Mouse (Mus musculus) liver, embryonic 14 days (tissue): ENCODE results near the gene Abracl. TPM values are rescaled to one million over a fixed set of nuclear protein-coding genes. Genes with fewer than 3 reads are reported as not detected.

Experiments
- polyA plus RNA-seq: library from polyadenylated mRNA; depleted of rRNA; stranded (reverse); fragments of >200 nt; gene quantifications from 2 replicates; pipeline ENCODE4 v1.2.3, GENCODE M21; 2012; rRNA removed

Abracl gene
- 41.9 and 46.1 TPM in 2 replicates for polyA plus RNA-seq

DNA sequence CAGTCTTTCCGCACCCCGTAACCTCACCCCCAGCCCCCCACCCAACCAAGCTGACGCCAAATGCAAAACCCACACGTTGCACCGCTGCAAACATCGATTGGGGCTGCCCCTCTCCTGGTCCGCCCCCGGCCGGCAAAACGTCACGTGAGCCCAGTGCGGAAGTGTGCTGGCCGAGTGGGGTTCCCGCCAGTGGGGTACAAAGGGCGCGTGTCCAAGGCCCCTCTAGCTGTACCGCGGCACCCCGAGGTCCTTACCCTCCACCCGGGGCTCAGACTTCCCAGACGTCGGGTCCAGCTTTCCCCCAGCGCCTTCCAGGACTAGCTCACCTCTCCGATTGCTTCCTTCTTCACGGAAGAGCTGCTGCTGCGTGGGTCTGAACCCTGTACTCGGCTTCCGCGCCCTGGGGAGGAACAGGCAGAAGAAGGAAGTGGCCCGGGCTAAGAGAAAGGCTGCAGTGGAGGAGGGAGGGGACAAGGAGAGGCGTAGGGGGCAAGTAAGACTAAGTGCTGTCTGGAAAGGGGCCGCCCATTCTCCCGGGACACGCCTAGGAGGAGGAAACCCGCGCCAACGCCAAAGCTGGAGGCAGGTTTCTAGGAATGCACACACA is at the start of gene Abracl:
Abracl (minus strand) TSS at position 548 of the 607 bp plus-strand sequence.

DNA sequence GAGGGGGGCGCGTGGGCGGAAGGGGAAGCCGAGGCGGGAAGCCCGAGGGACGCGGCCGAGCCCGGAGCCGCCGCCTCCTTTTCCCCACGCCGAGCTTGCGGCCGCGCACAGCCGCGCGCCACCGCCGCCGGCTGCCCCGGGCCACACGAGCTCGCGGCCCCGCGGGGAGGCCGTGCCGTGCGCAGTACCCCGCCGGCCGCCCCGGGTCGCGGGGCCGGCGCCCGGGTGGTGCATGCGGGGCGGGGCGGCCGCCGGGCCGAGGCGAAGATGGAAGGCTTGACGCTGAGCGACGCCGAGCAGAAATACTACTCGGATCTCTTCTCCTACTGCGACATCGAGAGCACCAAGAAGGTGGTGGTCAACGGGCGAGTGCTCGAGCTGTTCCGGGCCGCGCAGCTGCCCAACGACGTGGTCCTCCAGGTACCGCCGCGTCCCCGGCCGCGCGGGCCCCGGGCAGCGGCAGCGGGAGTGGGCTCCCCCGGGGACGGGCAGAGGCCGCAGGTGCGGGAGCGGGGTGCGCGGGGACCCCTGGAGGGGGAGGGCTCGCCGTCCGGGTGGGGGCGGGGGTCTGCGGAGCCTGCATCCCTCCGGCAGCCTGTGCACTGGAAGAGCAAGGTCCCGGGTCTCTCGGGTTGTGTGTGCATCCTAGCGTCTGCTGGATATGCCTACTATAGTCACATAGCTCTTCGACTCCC is 32.8 kb upstream of the Abracl start, which contains the start of gene Reps1:
Reps1 (plus strand) TSS at position 166 of the 695 bp plus-strand sequence.

Other genes starting within 250 kb of the Abracl start
- gene Txlnb, start 227.1 kb downstream of the Abracl start, polyA plus RNA-seq: 0.02 and 0.12 TPM in 2 replicates
- gene Heca, start 75.2 kb downstream of the Abracl start, polyA plus RNA-seq: 7.1 and 7.7 TPM in 2 replicates
- gene Reps1, start 32.6 kb upstream of the Abracl start, polyA plus RNA-seq: 11.8 and 14.0 TPM in 2 replicates
- 0.08 and 0.18 TPM in 2 replicates for gene Ect2l, start 187.6 kb upstream of the Abracl start, polyA plus RNA-seq
- gene Ccdc28a, start 211.7 kb upstream of the Abracl start, polyA plus RNA-seq: 6.1 and 6.6 TPM in 2 replicates